Mouse (Mus musculus): ENCODE data around the gene Atg101.

Gene Atg101

GRCm38 (mm10) chr15:101255842-101256462, 28.1 kb upstream of the Atg101 start:
- no peak for DNase-seq

- no peak for DNase-seq
Measured at GRCm38 (mm10) chr15:101256463-101257206, 27.4 kb upstream of the Atg101 start.

DNA sequence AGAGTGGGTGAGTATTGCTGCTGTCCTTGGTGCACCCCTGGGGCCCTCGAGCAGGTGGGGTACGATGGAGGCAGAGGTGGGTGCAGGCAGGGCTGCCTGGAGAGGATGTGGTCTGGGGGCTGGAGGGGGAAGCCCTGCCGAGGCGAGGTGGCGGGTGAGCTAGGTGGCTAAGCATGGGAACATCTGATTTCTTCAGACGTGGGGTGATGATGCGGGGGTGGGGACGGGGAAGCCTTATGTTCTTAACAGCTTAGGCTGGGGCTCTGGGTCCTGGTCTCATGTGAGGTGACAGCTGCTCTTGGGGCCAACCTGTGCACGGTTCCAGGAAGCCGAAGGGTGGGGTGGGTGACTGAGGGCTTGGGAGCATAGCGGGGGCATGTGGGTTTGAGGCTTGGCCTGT, 25.7 kb upstream of the Atg101 start:
- DNase-seq, result no peak

DNA sequence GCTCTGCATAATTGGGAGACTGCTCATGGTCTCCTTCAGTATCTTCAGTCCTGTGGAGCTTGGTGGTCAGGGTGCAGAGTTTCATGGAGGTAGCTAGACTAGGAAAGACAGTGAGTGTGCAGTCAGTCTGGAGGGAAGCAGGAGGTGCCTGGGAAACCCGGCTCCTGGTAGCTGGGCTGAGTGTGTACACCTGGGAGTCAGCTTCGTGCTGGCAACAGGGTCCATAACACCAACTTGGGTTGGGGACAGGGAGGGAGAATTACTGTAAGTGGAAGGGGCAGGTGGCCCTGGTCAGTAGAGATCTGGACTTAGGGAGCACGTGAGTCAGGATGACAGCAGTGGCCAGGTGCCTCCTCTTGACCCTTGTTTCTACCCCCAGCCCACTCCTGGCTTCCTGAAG, 24.1 kb upstream of the Atg101 start:
- DNase-seq, result no peak

DNA sequence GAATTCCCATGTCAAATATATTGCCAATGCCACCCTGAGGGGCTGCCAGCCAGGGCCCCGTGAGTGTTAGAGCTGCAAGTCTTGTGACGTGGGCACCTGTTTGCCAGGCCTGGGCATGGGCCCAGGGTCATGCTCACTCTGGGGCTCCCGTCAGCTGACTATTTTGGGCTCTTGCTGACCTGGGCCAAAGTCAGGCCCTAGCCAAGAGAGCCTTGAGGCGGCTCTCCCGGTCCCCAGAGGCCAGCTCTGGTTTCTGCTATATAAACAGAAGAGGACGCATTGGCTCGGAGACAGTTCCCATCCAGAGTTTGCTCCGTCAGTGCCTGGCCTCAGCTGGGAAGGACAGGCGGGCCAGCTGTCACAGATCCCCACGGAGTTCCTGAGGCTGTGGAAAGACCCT, 23.7 kb upstream of the Atg101 start:
- peak; percentile 78 for DNase-seq

GRCm38 (mm10) chr15:101260874-101261622, 23.0 kb upstream of the Atg101 start:
- DNase-seq, result no peak

DNA sequence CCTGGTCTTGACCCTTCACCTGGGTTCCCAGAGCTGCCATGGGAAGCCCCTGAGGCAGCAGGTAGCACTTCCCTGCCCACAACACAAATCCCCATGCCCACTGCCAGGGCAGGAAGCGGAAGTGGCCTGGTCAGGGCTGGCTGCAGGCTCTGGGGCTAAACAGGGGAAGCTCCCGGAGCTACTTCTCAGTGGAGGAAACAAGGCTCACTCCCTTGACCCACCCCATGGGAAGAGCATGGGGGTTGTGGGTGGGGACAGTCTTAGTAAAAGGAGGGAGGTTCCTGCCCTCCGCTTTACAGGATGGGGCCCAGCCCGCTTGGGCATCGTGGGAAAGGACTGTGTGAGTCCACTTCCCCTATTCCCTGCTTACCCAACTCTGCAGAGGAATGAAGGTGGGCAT, 21.6 kb upstream of the Atg101 start:
- no peak for DNase-seq

- peak; percentile 87 for DNase-seq
Measured at GRCm38 (mm10) chr15:101266132-101266963, 17.7 kb upstream of the Atg101 start.

- DNase-seq, result peak; percentile 59
Measured at GRCm38 (mm10) chr15:101267053-101268032, 16.7 kb upstream of the Atg101 start.

DNA sequence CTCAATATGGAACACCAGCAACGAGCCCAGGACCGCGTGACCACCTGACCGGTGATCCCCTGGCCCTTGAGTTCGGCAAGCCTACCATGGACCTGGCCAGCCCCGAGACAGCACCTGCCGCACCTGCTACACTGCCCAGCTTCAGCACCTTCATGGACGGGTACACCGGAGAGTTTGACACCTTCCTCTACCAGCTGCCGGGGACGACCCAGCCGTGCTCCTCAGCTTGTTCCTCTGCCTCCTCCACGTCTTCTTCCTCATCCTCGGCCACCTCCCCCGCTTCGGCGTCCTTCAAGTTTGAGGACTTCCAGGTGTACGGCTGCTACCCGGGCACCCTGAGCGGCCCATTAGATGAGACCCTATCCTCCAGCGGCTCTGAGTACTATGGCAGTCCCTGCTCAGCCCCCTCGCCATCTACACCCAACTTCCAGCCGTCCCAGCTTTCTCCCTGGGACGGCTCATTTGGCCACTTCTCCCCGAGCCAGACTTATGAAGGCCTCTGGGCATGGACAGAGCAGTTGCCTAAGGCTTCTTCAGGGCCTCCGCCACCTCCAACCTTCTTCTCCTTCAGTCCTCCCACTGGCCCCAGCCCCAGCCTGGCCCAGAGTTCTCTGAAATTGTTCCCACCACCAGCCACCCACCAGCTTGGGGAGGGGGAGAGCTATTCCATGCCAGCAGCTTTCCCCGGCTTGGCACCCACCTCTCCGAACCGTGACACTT, 13.8 kb upstream of the Atg101 start:
- DNase-seq, result no peak

DNA sequence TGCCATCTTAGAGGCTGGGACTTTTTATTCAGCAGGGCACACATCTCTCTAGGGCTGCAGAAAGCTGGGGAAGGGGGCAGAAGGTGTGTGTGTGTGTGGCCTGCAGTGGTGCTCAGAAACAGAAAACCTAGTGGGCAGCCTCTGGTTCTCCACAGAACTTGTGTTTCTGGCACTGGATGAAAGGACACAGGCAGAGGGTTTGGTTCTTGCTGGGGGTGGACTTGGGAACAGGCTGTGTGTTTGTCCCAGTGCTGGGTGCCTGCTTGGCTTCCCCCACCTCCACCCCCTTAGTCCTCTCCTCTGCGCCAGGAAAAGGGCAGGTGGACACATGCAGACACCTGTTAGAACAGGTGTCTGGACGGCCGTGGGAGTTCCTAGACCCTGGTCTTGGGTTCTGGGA, 13.0 kb upstream of the Atg101 start:
- no peak for DNase-seq

GRCm38 (mm10) chr15:101271513-101271912, 12.6 kb upstream of the Atg101 start:
- DNase-seq, result no peak

DNA sequence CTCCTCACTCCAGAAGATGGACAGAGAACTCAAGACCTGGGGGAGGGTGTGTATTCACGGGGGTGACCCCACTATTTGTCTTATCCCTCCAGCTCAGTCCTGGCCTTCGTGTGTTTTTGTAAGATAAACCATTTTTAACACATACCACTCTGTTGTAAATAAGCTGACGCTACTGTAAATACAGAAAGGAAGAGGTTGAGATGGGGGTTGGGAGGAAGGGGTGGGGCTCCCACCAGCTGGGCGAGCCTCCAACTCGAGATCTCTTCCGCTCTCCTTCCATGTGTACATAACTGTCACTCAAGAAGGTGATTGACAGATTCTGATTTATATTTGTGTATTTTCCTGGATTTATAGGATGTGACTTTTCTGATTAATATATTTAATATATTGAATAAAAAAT, 9.7 kb upstream of the Atg101 start:
- DNase-seq, result no peak

GRCm38 (mm10) chr15:101277351-101277899, 6.6 kb upstream of the Atg101 start:
- DNase-seq, result no peak

GRCm38 (mm10) chr15:101278589-101278988, 5.5 kb upstream of the Atg101 start:
- no peak for DNase-seq

DNA sequence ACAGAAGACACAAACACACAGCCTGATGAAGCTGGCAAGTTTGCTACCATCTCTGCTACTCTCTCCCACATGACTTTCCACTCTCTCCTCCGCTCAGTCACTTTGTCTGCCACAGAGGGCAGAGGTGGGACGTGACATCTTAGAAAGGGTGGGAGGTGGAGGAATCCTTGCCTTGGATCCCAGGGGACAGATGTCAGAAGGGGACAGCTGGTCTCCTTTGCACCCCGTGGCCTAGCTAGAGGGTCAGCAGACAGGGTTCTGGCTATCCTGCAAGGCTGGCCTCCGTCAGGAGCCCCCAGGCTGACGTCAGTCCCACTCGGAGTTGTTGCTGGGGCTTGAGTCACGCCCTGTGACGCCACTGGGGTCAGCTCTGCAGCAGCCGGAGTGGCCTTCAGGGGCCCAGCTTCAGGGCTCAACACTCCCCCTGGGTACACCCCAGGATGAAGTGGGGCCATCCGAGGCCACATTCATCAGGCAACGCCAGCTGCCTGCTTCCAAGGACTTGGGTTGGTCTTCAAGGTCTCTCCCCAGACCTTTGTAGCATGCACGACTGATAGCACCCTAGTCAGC, 4.6 kb upstream of the Atg101 start:
- no peak for DNase-seq

DNA sequence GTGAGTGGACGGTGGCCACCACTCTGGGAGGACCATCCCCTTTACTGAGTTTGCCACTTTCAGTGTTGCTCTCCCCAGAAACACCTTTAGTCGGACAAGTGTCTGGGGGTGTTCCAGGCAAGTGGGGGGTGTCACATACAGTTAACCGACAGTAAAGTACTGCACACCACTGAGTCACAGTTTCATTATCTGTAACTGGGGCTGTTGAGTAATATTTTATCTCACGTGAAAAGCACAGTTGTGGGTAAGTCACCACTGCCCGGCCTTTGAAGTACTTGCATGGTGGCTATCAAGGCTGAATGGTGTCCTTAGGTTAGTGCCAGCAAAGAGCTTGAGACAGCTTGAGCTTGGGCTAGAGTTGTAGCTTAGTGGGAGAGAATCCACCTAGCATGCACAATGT, 1.6 kb upstream of the Atg101 start:
- no peak for DNase-seq

- DNase-seq, result peak; percentile 46
Measured at GRCm38 (mm10) chr15:101283183-101283910, 725 bp upstream of the Atg101 start.

- DNase-seq, result peak; percentile 27
Measured at GRCm38 (mm10) chr15:101286129-101286770, 2.2 kb downstream of the Atg101 start.
